Mouse (Mus musculus): ENCODE data around the gene Sephs2.

DNA sequence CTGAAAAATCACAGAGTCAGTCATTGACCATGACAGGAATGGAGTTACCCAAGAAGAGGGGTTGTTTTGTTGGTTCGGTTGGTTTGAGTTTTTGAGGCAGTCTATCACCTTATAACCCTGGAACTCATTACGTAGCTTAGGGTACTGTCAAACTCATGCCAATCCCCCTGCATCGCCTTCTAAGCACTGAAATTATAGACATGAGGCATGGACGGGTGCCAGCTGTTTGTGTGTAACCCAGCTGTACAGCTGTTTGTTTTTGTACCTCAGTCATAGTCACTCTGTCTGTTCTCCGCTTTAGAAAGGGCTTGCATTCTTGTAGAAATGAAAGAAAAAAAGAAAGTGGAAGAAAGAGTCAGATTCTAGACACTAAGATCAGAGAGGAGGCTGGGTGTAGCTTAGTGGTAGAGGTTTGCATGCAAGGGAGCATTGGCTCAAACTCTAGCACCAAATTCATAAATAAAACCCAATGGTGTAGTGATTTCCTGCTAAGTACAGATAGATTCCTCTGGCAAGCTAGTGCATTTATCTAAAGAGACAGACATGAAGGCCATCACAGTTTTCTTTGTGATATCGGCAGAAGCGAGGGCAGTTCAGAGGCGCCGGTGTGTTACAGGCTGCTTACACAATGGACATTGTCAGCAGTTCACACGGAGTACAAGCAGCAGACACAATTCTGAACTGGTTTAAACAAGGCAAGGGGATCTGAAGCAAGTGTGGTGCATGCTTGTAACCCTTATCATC lies 11.5 kb downstream of the Sephs2 start:
- TF ChIP-seq CTCF (IDR thresholded peaks at IDR 0.05), result no peak
- no peak for TF ChIP-seq EP300 (IDR thresholded peaks at IDR 0.05; ENCODE audit: insufficient read depth, low read depth, low read length)

Data from heart, adult 2 months (tissue).